Mouse (Mus musculus) cerebellum, adult 2 months (tissue): ENCODE results near the gene Rab1a.

ENCODE experiments used
- CTCF ChIP-seq: fragments of 200-500 bp; IDR thresholded peaks from 2 replicates; pipeline ENCODE4 v1.5.1; 2011; ENCODE audit warnings: low read depth, mild to moderate bottlenecking, control low read depth, low read length, moderate library complexity, borderline replicate concordance; ENCODE audit not compliant: insufficient read depth
- POLR2A ChIP-seq: fragments of 200-500 bp; IDR thresholded peaks from 2 replicates; pipeline ENCODE4 v1.6.1; 2011; ENCODE audit warnings: low read length, control low read depth, borderline replicate concordance; ENCODE audit not compliant: insufficient read depth

GRCm38 (mm10) chr11:20241311-20241710 lies 40.1 kb downstream of the Rab1a start:
- no peak for TF ChIP-seq POLR2A
- TF ChIP-seq CTCF, result no peak
